Mouse (Mus musculus): Measurements from ENCODE around the gene Cenpc1.

DNA sequence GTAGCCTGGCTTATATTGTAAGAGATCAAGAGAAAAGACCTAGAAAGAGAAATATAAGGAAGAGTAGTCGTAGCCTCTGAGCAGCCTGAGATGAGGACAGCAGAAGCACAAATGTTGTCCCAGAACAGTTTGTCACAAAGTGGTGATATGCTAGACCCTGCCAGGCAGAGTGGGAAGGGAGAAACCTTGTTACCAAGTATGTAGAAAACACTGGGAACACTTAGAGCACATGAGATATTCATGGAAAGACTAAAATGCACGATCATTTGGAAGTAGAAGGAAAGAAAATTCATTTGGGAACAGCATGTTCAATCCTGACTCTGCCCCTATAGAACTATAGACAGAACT lies 77.9 kb downstream of the Cenpc1 start:
- no peak for TF ChIP-seq CTCF (conservative IDR thresholded peaks at IDR 0.05; ENCODE audit: low read length)
- TF ChIP-seq POU5F1 (IDR thresholded peaks at IDR 0.05; ENCODE audit: borderline replicate concordance, low read length), result no peak

Measured in E14TG2a.4 (cell line).